Mouse (Mus musculus) cerebellum, adult 8-10 months (tissue): ENCODE measurements around the gene Gm9376.

Experiments
- DNase-seq: peaks from one replicate; pipeline ENCODE4 v3.0.0; 2022

The Gm9376 gene

DNA sequence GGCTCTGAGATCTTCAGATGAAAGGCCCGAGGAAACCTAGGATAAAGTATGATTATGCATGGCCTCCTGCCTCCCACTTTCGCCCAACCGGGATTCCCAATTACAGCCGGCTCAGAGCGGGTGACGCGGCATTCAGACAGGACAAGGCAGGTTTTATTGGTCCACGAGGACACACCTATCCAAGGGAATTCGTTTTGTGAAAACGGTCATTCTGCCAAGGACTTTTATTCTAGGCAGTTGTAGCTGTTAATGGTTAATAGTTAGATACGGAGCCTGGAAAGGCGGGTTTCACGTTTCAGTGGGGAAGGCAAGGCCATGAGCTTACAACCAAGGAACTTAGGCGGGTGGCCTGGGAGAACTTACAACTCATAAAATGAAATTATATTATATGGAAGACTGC is 16.2 kb downstream of the Gm9376 start:
- DNase-seq: no peak

DNA sequence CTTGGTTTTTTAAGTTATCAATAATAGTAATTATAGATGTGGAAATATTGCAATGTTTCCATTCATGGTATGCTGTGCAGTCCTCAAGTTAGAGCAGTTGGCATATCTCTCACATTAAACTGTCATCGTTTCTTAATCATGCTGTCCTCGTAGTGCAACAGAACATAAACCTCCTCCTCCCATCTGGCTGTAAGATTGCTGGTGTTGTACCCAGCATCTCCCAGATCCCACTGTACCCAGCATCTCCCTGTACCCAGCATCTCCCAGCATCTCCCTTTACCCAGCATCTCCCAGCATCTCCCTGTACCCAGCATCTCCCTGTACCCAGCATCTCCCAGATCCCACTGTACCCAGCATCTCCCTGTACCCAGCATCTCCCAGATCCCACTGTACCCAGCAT is 19.3 kb downstream of the Gm9376 start:
- no peak for DNase-seq

- no peak for DNase-seq
Measured at GRCm38 (mm10) chr14:118289133-118289532, 22.4 kb downstream of the Gm9376 start.

DNA sequence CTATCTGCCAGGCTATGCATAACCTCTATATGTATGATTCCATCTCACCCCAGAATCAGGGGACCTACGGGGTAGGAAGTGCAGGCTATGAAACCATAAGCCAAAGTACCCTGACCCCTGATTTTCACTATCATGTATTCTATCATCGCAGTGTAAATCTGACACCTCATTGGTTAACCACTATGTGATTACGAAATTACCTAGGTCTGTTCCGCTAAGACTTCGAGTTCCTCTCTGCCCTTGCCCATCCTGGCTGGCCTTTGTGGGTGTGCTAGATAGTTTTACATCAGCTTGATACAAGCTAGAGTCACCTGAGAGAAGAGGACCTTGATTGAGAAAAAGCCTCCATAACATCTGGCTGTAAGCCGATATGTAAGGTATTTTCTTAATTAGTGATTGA is 23.2 kb downstream of the Gm9376 start:
- no peak for DNase-seq

DNA sequence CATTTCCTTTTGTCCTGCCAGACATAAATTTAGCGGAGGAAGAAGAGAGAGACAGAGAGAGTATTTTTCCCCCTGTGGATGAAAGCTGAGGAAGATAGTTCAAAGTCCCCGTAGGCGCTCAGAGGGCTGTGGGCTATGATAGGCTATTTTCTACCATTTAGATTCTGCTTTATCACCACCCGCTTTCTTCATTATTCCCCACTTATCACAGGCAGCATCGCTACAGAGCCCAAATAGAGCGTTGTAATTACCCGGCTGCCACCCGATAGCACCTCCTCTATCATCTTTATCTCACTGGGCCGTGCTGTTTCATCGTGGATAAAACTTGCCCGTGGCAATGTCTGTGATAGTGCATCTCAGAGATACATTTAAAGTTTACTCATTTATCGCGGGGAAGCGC is 35.8 kb downstream of the Gm9376 start:
- DNase-seq: no peak

DNA sequence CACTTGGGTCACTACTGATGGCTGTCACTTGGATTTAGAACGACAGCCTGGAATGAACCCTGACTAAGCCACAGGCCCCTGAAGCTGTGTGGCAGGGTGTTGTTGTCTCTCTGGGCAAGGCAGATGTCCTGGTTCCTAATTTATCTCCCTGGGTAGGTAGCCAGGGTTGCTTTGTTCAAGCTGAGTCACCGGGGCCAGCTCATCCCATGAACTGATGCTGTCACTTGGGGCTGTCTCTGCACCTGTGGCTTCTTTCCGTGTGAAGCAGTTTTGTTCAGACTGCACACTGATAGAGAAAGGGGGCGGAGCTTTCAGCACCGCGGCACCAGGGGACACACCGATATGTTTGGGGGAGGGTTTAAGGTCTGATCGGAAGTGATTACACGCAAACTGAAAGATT is 37.8 kb downstream of the Gm9376 start:
- DNase-seq: no peak

DNA sequence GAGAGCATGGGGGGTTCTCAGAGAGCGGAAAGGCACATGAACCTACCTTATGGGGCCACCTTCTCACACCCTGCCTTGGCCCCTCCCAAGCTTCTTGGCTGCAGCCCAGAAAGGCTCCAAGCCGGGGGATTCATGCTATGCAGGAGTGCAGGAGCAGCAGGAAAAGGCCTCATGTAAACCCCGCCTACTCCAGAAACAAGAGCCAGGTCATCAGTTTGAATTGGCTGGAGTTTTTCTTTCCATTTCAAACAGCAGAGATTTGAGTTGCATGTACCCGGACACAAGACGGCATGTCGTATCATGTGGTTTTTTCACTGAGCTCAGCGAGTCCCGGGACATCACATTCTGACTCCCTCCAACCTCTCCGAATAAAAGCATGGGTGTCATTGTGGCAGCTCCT is 39.2 kb downstream of the Gm9376 start:
- DNase-seq: no peak

DNA sequence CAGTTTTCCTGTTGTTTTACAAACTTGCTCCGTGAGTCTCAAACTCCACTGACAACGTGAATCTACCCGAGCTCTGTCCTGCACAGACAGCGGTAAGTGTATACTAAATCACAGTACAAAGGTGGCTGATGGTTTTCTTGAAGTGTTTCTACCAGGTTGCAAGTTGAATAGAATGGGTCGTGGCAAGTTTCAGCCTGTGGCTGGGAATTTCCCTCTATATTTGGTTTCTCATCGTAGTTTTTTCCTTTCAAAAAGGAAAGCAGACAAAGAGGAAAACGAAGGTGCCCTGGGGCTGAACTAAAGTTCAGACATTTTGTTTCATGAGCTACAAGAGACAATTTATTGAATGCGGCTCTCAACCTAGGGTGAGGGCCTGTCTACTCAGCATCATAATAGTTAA is 40.3 kb downstream of the Gm9376 start:
- DNase-seq: no peak

GRCm38 (mm10) chr14:118311703-118312102 is 44.9 kb downstream of the Gm9376 start:
- DNase-seq: no peak

- no peak for DNase-seq
Measured at GRCm38 (mm10) chr14:118312664-118313063, 45.9 kb downstream of the Gm9376 start.

DNA sequence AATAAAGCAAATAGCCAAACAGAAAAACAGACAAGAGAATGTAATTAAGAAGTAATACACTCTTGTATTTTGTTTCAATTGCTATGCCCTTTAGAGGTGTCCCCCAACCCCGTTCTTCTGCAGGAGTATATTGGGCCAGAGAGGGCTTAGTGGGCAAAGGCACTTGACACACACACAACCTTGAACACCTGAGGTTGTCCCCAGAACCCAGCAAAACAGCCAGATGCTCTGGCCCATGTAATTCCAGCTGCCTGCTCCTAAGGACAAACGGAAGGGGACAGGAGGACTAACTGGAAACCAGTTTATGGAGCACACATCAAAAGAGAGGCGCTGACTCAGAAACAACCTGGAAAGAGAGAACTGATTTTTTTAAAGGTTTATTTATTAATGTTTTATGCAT is 47.2 kb downstream of the Gm9376 start:
- DNase-seq: no peak

- no peak for DNase-seq
Measured at GRCm38 (mm10) chr14:118317260-118317659, 50.5 kb downstream of the Gm9376 start.
